Mouse (Mus musculus) c-Kit-positive CD71-positive TER-119-negative erythroid progenitor cells, embryonic 14.5 days (primary cell): Measurements from ENCODE around the gene Dpp6.

Source experiments
- DNase-seq: peaks from one replicate; pipeline ENCODE4 v3.0.0-alpha.2; 2013; ENCODE audit warnings: low read depth

Dpp6 gene

DNA sequence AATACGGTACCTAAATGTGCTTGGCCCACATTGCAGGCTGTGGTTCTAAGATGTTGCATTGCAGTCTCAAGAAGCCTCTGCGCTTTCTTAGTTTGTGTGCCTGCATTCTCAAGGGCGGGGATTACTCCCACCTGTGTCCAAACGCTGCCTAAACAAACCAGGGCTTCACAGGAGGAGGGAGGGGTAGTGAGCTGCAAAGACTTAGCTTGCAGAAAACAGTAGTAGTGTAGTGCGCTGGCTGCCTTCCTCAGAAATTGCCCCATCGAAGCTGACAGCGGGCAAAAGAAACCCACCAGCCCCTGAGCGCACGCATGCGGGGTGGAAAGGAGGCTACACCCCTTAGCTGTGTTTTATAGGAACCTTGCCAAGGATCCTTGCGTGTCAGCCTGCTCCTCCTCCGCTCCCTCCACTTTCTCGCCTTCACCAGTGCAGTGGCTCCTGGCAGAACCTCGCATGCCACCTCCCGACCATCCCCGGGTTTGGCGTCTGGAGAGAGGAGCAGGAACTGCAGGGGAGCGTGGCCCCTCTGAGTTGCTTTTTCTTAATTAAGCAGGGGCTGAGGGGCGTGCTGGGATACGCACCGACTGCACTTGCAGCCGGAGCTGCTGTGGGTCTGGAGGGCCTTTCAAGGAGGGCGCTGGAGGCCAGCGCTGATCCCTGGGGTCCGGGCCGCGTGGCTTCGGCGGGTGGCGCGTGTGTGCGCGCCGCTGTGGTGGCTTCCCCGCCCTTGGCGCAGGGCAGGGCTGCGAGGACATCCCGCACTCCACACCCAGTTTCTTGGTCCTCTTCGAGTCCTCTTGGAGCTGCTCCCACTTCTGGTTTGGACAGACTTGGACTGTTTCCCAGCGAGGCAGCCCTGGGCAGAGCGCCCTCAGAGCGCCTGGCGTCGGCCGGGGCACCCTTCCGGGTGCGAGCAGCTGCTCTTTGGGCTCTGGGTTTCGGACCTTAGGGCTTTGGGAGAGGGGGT, at the start of gene Dpp6:
Dpp6 (plus strand) TSS at position 229 of the 967 bp plus-strand sequence.
- no peak for DNase-seq

DNA sequence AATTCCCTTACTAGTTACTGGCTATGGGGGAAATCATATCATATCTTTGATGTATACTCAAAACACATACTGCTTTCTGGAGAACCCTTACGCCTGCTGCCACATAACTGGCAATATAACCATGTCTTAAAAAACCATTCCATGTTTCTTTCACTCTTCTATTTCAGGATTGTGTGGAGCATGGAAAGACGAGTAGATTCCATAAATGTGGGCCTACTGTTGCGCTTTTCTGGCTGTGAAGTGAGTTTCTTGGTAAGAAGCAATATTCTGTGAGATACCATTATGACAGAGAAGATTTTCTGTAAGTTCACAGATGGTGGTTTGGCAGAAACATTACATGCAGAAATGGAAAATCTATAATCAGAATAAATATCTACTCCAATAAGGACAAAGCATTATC, 33.0 kb upstream of the Dpp6 start:
- no peak for DNase-seq

DNA sequence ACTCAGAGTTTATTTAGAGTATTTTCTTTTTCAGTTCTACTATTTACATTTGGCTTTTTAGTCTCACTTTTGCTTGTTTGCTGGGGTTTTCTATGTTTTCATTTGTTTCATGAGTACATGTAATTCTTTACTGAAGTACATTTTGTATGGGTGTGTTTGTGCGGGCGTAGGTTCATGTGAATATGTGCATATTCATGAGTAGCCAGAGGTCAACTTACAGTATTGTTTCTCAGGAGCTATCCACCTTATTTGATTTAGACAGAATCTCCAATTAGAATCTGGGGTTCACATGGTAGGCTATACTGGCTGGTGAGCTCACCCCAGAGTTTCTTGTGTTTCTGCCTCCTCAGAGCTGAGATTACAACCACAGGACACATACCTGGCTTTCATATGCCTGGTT, 21.5 kb upstream of the Dpp6 start:
- DNase-seq: no peak

DNA sequence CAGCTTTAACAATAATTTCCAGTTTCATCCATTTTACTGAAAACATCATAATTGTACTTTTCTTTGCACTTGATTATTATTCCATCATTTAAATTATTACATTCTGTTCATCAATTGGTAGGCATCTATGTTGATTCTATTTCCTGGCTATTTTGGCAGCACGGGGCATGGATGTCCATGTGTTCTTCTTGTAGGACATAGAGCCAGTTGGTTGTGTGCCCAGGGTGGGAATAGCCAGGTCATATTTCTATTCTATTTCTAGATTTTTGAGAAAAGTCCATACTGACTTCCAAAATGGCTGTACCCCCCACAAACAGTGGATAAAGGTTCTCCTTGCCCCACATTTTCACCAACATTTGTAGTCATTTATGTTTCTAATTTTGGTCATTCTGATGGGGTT, 19.0 kb downstream of the Dpp6 start:
- no peak for DNase-seq

DNA sequence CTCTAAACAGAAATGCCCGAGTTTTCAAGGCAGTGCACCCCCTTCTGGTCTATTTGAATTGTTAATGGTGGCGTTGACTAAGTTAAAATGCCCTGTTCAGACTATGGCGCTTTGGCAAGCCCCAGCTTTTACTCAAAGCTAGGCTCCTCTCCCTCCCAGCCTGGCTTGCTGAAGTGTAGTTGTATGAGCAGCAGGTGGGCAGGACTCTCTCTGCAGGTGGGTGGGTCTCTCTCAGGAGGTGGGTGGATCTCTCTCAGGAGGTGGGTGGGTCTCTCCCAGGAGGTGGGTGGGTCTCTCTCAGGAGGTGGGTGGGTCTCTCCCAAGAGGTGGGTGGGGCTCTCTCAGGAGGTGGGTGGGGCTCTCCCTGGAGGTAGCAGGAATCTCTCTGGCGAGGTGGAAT, 24.1 kb downstream of the Dpp6 start:
- DNase-seq: no peak

DNA sequence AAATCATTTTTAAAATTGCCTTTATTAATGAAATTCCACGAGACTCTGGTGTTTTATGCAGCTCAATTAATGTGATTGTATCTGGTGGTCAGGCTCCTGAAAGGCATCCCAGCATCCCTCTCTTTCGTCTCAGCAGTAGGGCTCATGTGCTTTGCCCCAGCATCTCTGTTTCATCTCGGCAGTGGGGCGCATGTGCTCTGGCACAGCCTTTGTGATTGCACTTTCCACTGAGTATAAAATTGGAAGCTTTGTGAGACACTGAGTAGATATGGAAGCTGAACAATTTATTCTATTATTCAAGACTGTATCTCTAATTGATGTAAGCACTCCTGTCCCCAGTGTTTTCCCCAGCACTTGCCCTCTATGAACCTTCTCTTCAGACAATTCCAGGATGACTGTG, 37.7 kb downstream of the Dpp6 start:
- no peak for DNase-seq

DNA sequence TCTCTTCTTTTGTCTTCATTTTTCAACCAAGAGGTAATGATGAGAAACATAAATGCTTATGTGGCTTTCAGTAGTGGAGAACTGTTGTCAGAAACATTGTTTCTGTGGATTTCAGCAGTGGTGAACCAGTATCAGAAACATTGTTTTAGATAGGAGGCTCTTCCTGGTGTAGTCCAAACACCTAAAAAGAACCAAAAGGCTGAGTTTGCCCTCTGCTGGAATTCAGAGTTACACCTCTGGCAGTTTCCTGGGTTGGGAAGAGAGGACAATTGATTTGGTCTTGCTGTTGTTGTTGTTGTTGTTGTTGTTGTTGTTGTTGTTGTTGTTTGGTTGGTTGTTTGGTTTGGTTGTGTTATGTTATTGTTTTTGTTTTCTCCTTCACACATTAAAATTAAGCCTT, 58.4 kb downstream of the Dpp6 start:
- no peak for DNase-seq

DNA sequence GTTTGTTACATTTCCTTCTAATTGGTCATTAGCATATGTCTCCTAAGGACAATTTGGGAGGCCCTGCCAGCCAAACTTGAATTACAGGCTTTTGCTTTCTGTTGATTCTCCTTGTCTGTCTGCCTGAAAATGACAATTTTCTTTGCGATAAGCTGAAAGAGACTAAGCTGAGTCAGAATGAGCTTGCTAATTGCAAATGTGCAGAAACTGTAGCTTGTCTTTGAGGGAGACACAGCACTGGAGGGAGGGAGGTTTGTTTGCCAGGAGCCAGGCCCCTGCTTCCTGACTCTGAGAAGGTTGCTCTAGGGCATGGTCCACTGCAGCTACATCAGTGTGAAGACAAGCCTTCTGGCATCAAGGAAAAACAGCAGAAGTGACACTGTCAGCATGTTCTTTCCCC, 70.5 kb downstream of the Dpp6 start:
- no peak for DNase-seq

DNA sequence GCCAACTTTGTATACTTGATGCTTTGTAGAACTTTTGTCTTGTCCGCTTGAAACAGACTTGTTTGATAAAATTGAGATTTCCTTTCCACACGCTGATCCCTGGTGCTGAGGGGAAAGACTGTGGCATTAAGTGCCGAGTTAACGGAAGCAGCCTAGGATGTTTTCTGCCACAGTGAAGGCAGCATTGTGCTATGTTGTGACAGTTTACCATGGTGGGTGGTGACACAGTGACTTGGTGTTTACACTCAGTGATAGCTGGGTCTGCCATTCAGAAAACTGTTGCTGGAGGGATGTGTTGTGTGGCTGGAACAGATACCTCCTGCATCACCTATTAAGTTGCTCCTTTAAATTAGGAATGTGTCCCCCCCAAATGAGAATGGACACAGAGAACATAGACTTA, 71.1 kb downstream of the Dpp6 start:
- DNase-seq: no peak

DNA sequence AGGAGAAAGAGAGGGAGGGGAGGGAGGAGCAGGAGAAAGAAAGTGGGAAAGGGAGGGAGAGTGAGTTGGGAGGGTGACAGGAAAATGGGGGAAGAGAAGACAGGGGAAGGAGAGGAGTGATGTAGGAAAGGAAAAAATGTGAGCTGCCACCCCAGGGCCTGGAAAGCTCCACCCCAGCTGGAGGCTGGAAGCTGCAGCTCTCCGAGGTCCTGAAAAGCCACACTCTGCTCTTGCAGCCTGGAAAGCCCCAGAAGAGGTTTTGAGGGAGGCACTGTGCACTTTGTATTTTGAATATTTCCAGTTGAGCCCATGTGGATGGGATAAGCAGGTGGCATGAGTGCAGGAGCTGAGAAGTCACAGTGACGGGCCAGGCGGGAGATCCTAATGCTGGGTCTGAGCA, 77.3 kb downstream of the Dpp6 start:
- DNase-seq: no peak

DNA sequence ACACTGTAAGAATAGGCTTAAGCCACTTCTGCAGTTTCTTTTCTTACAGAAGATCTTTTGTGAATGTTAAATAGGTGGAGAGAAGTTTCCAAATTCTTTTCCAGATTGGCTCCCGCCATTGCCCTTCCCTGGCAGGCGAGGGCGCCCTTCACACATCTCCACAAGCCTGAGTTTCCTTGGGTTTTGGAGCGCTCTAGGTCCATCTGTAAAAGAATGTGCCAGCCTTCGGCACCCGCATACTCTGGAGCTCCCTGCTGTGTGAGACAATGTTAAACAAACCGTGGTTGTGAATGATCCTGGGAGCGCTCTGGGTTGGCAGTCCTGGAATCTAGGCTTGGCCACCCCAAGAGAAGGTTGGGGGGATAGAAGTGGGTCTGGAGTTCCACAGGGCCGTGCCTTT, 86.8 kb downstream of the Dpp6 start:
- DNase-seq: no peak

DNA sequence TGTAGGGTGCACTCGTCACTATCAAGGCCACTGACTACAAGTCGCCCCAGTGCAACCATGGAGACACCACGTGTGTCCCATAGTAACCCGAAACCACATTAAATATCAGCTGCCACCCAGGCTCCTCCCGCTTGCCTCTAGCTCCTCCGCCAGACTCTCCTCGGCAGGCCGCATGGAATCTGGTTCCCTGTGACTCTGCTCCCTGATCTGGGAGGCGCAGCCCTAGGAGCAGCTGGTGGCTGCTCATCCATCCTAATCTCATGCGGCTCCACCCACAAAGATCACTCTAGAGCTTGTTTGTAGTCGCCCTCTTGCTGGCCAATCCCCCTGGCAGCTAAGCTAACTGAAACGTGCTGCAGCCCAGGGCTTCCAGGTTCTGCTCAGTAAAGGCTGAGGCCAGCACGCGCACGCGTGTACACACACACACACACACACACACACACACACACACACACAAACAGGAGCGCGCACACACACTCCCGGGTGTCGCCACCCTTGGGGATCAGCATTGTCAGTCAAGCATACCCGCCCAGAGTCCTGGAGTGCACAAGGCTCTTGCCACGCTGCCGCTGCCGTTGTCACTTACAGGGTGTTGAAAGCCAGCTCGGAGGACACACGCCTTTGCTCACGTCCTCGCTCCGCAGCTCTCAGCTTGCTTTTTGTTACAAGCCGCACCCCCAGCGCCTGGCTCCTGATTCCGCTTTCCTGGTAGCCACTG, 87.5 kb downstream of the Dpp6 start:
- DNase-seq: no peak

DNA sequence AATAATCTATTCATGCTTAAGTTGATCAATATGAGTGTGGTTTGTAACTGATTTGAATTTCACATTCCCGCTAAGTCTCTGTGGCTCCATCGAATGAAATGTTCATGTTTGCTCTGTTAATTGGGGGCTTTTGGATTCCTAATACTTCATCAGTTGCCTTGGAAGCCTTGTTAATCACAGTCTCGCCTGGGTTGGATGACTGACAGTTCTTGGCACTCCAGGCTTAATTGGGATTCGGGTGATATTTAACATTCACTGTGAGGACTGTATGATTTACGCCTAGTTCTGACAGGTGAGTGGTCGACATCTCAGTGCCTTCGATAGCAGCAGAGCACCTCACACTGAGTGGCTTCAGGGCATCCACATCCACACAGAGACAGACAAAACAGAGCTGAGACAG, 90.1 kb downstream of the Dpp6 start:
- no peak for DNase-seq

DNA sequence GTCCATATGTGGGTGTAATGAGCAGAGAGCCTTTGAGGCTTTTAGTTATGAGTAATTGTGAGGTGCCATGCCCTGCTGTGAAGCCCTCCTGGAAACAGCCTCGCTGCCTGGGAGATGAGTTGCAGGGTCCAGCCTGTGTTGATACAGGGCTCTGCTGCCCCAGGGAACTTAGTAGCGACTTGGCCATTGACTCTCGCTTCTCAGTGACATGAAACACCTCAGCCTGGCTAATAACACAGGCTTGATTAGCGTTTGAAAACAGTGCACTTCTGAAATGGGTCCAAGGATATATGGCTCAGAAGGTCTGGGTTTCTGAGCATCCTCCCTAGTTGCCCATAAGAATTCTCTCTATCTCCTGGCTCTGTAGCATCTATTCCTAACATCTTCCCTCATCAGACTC, 91.6 kb downstream of the Dpp6 start:
- no peak for DNase-seq

DNA sequence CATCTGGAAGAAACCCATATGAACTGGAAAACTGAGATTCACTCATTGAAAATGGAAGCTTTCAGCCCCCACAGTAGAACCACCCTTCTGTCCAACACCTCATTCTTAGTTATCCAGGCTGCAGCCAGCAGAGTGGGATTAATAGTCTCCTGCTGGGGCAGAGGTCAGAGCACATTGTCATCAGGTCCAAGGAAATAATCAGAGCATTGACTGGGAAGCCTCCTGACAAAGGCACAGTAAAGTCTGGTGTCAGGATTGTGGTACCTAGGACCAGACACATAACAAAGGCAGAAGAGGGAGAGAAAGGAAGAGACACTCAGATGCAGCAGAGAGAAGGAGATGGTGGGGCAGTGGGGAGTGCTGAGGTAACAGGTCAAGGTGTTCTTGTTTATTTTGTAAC, 93.3 kb downstream of the Dpp6 start:
- DNase-seq: no peak

DNA sequence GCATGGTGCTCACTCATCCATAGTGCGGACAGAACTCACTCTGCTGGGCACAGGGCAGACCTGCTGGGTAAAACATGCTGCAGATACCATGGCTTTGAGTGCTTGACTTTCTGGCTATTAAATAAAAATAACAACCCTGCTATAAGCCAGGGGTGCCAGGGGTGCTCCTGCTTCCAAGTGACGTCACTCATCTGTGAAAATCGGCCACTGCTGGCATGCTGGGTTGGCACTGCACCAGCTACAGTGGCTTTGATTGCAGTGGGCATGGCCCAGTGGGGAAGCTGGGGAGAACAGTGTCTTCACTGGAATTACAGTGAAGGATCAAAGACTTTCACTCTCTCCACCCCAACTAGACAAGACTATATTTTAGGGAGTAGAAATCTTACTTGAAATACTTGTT, 95.0 kb downstream of the Dpp6 start:
- no peak for DNase-seq

DNA sequence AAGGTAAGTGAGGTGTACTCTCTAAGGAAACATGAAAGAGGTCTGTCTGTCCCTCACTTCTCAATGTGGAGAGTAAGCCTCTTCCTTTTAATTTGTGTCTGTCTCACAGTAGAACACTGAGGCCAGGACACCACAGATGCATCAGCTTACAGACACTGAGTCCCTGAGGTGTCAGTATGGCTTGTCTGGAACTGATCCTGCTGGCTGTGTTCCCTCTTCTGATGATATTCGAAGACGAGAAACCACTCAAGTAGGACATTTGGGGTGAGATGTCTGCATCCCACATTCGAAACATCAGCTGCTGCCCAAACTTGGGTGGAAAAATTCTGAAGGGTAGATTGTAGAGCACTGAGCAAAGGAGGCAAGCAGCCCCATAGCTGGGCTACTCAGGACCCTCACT, 101.8 kb downstream of the Dpp6 start:
- DNase-seq: no peak

DNA sequence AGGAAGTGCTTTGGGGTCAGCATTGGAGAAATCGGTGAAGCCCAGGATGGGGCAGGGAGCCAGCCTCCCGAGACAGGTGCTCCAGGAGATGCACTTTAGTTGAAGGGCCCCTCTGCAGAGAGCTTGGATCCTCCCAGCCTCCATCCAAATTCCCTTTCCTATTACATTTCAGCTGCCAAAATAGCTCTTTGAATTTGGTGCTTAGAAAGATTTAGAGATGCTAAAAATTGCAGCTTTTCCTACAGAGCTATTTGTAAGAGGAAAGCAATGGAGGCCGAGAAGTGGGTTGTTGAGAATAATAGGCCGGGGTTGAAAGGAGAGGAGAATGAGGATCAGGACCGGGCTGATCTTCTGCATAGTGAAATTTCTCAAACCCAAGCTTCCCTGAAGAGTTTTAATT, 107.5 kb downstream of the Dpp6 start:
- no peak for DNase-seq

DNA sequence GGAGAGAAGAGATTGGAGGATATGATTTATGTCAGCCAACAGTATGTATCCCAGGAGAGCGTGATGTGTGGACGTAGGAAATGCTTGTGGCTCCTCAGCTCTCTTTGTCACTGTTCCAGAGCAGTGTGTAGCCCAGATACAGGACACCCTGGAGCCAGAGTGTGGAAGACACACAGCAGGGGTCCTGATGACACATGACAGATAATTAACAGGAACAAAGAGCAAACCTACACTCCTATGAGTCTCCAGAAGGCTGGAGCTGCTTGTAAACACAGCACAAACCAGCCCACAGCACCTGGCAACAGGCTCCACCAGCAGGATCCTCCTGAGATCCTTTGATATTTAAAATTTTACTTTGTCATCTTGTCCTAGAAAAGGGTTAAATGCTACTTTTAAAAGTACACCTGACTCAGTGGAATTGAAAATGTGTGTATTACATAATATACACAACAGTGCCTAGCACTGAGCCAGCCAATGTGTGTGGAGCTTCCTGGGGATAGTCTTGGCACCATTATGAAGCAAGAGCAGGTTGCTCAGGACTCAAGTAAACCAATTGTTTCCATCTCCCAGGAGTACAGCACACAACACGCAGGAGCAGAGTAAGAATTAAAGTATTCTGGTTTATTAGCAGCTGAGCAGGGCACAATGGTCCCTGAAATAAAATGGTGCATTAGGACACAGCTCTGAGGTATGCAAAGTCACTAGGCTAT, 115.6 kb downstream of the Dpp6 start:
- DNase-seq: no peak

DNA sequence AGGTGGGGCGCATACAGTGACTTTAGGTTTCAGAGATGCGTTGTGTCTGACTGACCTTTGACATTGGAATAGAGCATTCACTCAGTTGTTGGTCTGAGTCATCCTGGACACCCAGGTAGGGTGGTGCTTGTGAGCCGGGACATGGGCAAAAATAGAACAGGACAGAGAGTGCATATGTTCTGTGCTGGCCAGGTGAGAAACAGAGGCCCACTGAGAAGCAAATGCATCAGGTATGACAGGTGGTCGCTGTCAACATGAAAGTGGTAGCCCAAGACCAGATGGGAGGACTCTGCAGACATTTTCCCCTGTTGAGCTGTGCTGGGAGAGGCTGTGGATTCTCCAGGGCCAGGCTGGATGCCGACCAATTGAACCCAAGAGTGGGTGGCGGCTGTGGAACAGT, 117.9 kb downstream of the Dpp6 start:
- DNase-seq: no peak

DNA sequence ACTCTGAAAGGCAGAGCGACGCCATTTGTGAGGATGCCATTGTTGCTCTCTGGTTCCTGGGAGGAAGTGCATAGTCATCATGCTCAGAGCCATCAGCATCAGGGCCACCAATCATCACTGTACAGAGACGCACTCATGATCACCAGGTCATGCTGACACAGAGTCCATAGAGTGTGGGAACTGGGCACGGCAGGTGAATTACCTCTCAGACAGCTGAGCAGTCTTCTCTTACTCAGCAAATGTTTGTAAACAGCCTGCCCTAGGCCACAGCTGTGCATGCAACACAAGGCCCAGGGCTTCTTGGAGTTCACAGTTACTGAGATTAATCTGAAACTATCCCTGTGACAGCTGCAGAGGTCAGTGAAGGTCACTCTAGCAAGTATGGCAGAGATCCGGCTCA, 124.5 kb downstream of the Dpp6 start:
- no peak for DNase-seq

DNA sequence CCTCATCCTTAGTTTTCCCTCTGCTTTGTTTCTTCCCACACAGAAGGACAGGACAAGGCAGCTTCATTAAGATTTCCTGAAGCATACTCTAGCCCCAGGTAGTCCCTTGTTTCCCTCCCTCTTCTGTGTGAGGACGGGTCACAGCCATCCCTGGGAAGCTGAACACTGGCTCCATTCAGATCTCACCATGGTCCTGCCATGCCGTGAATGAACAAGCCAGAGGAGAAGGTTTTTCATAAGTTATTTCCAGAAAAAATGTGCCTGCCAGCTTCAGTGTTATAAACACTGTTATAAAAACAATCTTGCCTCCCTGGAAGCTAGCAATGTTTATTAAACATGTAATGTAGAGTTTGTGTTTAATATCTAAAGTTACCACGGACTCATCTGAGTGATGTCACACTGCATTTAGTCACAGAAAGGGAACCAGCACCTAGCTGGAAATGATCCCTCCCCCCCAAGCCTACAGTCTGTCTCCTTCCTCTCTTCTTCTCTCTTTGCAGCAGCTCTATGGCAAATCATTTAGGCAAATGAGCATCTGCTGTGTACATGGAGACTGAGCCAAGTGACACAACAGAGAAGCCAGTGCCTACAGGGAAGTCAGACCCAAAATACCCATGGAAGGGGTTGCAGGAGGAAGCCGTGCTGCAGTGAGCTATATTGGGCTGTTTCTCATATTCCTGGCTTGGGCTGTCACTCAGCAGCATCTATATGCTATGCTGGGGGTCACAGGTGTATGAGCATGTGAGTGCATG, 128.3 kb downstream of the Dpp6 start:
- no peak for DNase-seq
